Mouse (Mus musculus): ENCODE measurements around the gene Mrps6. TPM values are rescaled to one million over a fixed set of nuclear protein-coding genes. Genes with fewer than 3 reads are reported as not detected.
"Not testable (repeated sequence)": the region's sequence is repeated elsewhere in the genome, so short reads cannot be mapped to it uniquely, and the experiment has no call there.

Mrps6 gene
- polyA plus RNA-seq, 1 experiment from 2014 or later, result 49.3 TPM

DNA sequence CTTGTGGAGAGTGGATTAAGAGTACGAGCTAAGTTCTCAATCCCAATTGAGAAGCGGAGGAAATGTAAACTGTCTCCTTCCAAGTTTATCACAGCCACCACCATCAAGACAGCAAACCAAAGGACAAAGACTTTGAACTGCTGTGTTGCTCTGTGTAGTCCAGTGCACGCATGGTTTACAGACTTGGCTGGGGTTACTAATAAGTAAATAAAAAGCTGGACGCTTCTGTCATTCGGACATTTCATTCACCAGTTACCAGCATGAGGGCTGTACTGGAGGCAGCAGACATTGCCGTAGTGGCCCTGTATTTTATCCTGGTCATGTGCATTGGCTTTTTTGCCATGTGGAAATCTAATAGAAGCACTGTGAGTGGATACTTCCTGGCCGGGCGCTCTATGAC, 18.7 kb downstream of the Mrps6 start:
- H3K4me2 ChIP-seq, result no peak overlapping the region

DNA sequence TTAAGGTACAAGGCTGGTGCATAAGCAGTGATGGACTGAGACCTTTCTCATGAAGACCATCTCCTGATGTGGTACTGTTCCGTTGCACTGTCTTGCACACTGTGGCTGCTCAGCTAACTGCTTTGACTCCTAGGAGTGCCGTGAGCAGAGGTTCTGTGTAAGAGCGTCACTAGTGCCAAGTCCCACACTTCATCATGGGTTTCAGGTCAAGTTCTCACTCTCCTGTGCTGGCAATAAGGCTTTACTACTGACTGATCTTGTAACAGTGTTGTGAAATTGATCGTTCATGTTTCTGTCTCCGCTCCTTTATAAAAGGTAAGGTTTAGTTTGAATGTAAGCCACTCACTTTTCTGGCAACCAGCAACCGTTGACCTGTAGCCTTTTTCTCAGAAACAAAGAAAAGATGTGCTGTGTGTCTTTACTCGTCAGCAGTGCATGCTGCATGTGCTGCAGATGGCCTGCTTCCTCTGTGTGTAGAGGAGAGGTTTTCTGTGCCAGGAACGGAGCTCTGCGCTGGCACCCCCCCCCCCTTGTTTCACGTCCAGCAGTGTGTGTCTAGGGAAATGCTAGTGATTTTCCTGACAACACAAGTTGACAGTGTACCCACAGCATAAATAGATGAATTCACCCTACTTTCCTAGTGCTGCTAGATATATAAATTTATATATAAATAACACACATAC, 25.8 kb downstream of the Mrps6 start:
- peaks cover 11% of the 10 kb centered on the region for H3K36me3 ChIP-seq
- 79% methylated on average over 10 of the region's 10 CpGs for WGBS (ENCODE audit: insufficient replicate concordance)
- H3K9me3 ChIP-seq (replicated peaks), result no peaks in the 10 kb centered on the region
- H3K4me2 ChIP-seq, result no peak overlapping the region
- H3K4me1 ChIP-seq, result no peaks in the 10 kb centered on the region
- no peak overlapping the region for H3K4me3 ChIP-seq
- no peak for ATAC-seq
- no peak overlapping the region for H3K27ac ChIP-seq
- H3K27me3 ChIP-seq (replicated peaks), result no peaks in the 10 kb centered on the region
- H3K9ac ChIP-seq, result no peak overlapping the region

More for the DNA sequence above, 18.7 kb downstream of the Mrps6 start:
- Histone ChIP-seq H3K27ac (no peak overlapping the region), H3K4me1 (no peaks in the 10 kb centered on the region), H3K4me3 (no peak overlapping the region), H3K36me3 (peaks cover 33% of the 10 kb centered on the region), H3K9ac (no peak overlapping the region), H3K27me3 (replicated peaks) (no peaks in the 10 kb centered on the region), H3K9me3 (replicated peaks) (no peaks in the 10 kb centered on the region)
- 87% methylated on average over 8 of the region's 8 CpGs for WGBS (ENCODE audit: insufficient replicate concordance)
- no peak for ATAC-seq

DNA sequence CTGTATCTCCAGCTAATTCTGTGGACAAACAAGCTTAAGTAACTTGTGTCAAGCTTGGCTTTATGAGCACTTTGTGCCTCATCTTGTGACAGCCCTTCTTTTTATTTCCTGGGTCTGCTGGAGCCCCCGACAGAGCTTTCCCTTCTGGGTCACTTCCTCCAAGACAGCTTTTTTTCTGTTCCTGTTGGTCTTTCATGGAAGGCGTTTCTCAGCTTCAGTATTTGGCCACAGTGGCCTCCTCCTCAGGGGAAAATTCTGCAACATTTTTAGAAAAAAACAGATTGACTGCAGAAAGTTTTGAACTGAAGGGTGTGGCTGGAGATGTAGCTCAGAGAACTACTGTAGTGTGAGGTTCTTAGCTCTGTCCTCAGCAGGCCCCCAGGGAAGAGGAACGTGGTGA, 31.2 kb downstream of the Mrps6 start:
- WGBS (ENCODE audit: insufficient replicate concordance), result 42% methylated on average over 3 of the region's 3 CpGs
- no peak for ATAC-seq
- Histone ChIP-seq H3K4me1 (no peaks in the 10 kb centered on the region; the same call in 1 of the 2 replicates), H3K4me2 (no peak overlapping the region), H3K36me3 (no peaks in the 10 kb centered on the region), H3K27ac (no peak overlapping the region), H3K27me3 (replicated peaks) (no peaks in the 10 kb centered on the region), H3K9me3 (replicated peaks) (no peaks in the 10 kb centered on the region), H3K9ac (no peak overlapping the region), H3K4me3 (no peak overlapping the region)

DNA sequence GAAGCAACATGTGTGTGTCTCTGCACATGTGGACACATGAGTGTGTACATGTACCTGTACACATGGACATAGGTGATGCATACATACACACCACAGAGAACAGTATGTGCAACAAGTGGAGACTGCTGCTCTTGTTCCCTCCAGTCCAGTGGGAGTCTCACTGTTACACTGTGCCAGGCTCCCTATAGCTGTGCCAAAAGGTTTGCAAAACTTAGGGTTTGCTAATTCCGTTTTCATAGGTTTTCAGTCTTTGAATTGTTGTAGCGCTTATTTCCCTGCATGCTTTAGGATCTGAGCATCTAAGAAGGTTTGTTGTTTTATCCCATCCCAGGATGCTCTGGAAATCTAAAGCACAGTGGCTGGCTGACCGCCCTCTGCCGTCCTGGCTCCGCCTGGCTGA, 33.8 kb downstream of the Mrps6 start:
- H3K27ac ChIP-seq, result no peak overlapping the region
- 80% methylated on average over 5 of the region's 5 CpGs for whole genome bisulfite sequencing (ENCODE audit: insufficient replicate concordance)
- H3K9ac ChIP-seq, result no peak overlapping the region
- H3K36me3 ChIP-seq, result no peaks in the 10 kb centered on the region; the same call in 1 of the 2 replicates
- no peak overlapping the region for H3K4me2 ChIP-seq
- no peaks in the 10 kb centered on the region for H3K9me3 ChIP-seq (replicated peaks)
- ATAC-seq, result no peak
- H3K27me3 ChIP-seq (replicated peaks), result no peaks in the 10 kb centered on the region
- no peak overlapping the region for H3K4me3 ChIP-seq
- H3K4me1 ChIP-seq, result no peaks in the 10 kb centered on the region; the same call in 1 of the 2 replicates

DNA sequence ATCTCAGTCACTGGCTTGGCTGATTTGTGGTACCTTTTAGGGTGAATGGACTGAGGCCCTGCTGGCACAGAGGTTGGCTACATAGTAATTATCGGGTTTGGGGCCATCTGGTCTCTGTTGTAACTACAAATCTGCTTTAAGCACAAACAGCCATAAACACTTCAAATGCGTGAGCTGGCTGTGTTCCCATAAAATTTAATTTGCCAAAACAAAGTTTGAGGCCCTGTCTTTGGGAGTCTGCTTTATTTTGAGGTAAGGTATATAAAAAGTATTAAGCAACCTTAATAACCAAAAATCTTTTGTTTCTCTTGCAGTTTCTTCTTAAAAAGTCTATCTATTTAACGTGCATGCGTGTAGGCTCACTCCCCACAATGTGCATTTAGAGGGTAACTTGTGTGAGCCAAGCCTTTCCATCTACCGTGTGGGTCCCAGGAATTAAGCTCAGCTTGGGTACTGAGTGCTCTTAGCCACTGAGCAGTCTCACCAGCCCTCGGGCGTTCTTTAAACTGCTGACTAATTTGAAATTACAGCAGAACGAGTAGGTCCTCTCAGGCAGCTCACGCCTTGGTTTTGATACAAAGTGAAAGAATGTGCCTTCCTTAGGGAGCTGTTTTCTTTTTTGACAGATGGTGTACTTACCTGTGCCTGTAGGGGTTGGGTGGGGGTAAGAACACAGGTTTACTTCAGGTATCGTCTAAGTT, 40.4 kb downstream of the Mrps6 start:
- ATAC-seq, result no peak
- no peak overlapping the region for H3K27ac ChIP-seq
- H3K36me3 ChIP-seq, result peaks cover 21% of the 10 kb centered on the region
- H3K9me3 ChIP-seq (replicated peaks), result no peaks in the 10 kb centered on the region
- H3K27me3 ChIP-seq (replicated peaks), result no peaks in the 10 kb centered on the region
- H3K9ac ChIP-seq, result no peak overlapping the region
- no peak overlapping the region for H3K4me3 ChIP-seq
- WGBS (ENCODE audit: insufficient replicate concordance), result 75% methylated on average over 10 of the region's 10 CpGs
- no peak overlapping the region for H3K4me2 ChIP-seq
- H3K4me1 ChIP-seq, result no peaks in the 10 kb centered on the region

DNA sequence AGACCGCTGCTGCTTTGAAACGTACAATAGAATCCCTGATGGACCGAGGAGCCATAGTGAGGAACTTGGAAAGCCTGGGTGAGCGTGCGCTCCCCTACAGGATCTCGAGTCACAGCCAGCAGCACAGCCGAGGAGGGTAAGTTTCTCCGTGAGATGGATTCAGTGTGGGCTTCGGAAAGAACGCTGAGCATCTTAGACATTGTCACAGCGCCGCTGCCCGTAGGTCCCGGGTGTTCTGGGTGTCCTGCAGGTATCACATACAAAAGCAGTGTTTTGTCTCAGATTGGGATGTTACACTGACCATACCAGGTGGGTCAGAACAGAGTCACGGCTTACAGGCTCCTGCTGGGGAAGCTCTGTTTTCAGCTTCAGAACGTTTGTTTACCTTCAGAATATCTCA, 41.5 kb downstream of the Mrps6 start:
- Histone ChIP-seq H3K27me3 (replicated peaks) (no peaks in the 10 kb centered on the region), H3K27ac (no peak overlapping the region), H3K4me3 (no peak overlapping the region), H3K4me2 (no peak overlapping the region), H3K9me3 (replicated peaks) (no peaks in the 10 kb centered on the region), H3K4me1 (no peaks in the 10 kb centered on the region), H3K36me3 (peaks cover 21% of the 10 kb centered on the region), H3K9ac (no peak overlapping the region)
- 79% methylated on average over 16 of the region's 16 CpGs for WGBS (ENCODE audit: insufficient replicate concordance)
- ATAC-seq, result no peak

DNA sequence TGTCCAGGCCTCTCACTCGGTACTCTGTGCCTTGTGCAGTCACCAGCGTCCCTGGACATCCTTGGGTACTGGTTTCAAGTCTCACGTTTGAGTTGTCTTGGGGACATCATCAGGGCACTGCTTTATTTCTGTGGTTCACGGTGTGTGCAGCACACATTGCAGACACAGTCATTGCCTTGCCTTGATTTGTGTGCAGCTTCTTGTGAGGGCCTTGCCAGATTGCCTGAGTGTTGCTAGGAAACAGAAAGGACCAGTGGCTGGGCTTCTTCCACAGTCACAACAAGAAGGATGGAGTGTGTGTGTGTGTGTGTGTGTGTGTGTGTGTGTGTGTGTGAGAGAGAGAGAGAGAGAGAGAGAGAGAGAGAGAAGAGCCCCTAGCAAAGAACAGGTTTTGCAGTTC, 42.0 kb downstream of the Mrps6 start:
- H3K27me3 ChIP-seq (replicated peaks), result no peaks in the 10 kb centered on the region
- H3K4me2 ChIP-seq, result no peak overlapping the region
- WGBS (ENCODE audit: insufficient replicate concordance), result 83% methylated on average over 4 of the region's 4 CpGs
- no peaks in the 10 kb centered on the region for H3K4me1 ChIP-seq
- peaks cover 21% of the 10 kb centered on the region for H3K36me3 ChIP-seq
- no peaks in the 10 kb centered on the region for H3K9me3 ChIP-seq (replicated peaks)
- no peak overlapping the region for H3K27ac ChIP-seq
- H3K4me3 ChIP-seq, result no peak overlapping the region
- ATAC-seq, result no peak
- no peak overlapping the region for H3K9ac ChIP-seq

DNA sequence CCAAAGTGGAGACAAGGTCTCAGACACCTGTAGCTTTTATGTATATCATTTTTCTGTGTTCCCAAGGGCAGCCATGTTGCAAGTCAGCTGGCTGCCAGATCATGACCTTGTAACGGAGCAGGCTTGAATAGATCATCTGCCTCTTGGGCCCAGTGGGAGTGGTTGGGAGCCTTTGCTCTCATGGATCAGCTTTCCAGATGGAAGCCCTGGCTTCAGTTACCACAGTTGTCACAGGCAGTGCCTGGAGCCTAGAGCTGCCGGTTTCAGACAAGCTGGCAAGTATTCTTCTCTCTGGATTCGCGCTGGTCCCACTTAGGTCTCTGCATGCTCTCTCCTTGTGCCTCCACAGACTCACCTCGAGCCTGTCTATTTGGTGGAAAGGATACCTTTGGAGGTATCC, 44.0 kb downstream of the Mrps6 start:
- H3K4me2 ChIP-seq, result no peak overlapping the region
- H3K27me3 ChIP-seq (replicated peaks), result no peaks in the 10 kb centered on the region
- WGBS (ENCODE audit: insufficient replicate concordance), result 75% methylated on average over 5 of the region's 5 CpGs

DNA sequence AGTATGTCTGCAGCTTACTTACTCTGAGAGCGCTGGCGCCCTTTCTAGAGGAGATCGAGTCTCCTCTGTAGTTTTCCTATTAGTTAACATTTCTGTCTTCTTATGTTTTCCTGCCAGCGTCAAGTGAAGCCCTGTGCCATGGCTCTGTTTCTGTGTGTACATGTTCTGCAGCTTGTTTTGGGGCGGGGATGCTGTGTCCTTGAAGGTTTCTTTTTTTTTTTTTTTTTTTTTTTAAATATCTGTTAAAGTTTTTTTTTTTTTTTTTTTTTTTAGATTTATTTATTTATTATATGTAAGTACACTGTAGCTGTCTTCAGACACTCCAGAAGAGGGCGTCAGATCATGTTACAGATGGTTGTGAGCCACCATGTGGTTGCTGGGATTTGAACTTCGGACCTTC, 44.9 kb downstream of the Mrps6 start:
- H3K9ac ChIP-seq; H3K4me3 ChIP-seq; H3K4me2 ChIP-seq; ATAC-seq; H3K9me3 ChIP-seq (replicated peaks); H3K27ac ChIP-seq; H3K4me1 ChIP-seq; H3K27me3 ChIP-seq (replicated peaks): not testable (repeated sequence)
- H3K36me3 ChIP-seq, result peaks cover 21% of the 10 kb centered on the region
- WGBS (ENCODE audit: insufficient replicate concordance), result 77% methylated on average over 6 of the region's 7 CpGs

More for the DNA sequence above, 44.0 kb downstream of the Mrps6 start:
- no peaks in the 10 kb centered on the region for H3K9me3 ChIP-seq (replicated peaks)
- H3K4me1 ChIP-seq, result no peaks in the 10 kb centered on the region
- H3K27ac ChIP-seq, result no peak overlapping the region
- no peak overlapping the region for H3K9ac ChIP-seq
- no peak for ATAC-seq
- peaks cover 21% of the 10 kb centered on the region for H3K36me3 ChIP-seq
- no peak overlapping the region for H3K4me3 ChIP-seq

DNA sequence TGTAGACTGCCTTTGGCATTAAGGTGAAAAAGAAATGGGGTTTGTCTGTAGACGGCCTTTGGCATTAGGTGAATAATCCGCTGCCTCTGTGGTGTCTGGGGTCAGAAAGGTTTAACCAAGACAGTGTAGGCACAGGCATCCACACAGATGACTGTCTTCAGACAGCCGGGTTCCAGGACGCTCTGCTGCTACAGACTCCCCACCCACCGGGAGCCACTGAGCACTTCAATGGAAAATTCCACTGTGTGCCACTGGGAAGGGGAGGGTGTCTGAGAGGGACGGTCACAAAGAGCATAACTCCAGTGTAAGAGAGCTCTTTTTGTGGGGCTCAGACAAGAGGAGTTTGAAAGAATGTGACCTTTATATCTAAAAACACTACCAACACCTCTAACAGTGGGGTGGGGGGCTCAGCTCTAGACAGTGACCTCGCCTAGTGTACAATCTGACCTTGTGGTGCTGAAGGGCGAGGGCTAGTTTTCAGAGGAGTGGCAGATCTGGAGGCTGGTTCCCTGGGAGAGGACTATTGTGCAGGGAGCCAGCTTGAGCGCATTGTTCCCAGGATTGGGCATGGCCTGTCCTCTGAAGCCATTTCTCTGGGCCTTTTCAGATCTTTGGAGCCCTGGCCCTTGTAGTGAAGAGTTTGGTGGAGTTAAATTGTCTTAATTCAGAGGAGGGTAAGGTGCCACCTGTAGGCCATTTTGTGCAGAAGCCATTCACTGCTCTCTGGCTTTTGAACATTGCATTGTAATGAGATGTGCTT, 45.7 kb downstream of the Mrps6 start:
- no peaks in the 10 kb centered on the region for H3K9me3 ChIP-seq (replicated peaks)
- H3K4me1 ChIP-seq, result no peaks in the 10 kb centered on the region
- peaks cover 21% of the 10 kb centered on the region for H3K36me3 ChIP-seq
- no peaks in the 10 kb centered on the region for H3K27me3 ChIP-seq (replicated peaks)
- H3K9ac ChIP-seq, result no peak overlapping the region
- H3K27ac ChIP-seq, result no peak overlapping the region
- no peak overlapping the region for H3K4me2 ChIP-seq
- no peak for ATAC-seq
- no peak overlapping the region for H3K4me3 ChIP-seq
- 68% methylated on average over 9 of the region's 9 CpGs for WGBS (ENCODE audit: insufficient replicate concordance)

DNA sequence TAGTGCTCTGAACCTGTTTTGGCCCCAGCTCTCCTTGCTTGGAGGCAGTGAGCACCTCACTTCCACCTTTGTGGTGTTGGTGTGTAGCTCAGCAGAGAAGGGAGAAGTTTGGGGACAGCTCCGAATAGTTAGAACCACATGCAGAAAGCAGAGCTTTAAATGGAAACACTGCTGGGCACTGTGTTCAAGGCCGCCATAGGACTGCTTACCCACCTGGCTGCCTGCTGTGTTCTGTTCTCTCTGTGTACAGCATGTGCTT, 46.2 kb downstream of the Mrps6 start:
- Histone ChIP-seq H3K9me3 (replicated peaks) (no peaks in the 10 kb centered on the region), H3K27me3 (replicated peaks) (no peaks in the 10 kb centered on the region), H3K4me3 (no peak overlapping the region), H3K4me1 (no peaks in the 10 kb centered on the region), H3K27ac (no peak overlapping the region), H3K4me2 (no peak overlapping the region), H3K36me3 (peaks cover 21% of the 10 kb centered on the region), H3K9ac (no peak overlapping the region)
- no peak for ATAC-seq
- 76% methylated on average over 2 of the region's 2 CpGs for WGBS (ENCODE audit: insufficient replicate concordance)

DNA sequence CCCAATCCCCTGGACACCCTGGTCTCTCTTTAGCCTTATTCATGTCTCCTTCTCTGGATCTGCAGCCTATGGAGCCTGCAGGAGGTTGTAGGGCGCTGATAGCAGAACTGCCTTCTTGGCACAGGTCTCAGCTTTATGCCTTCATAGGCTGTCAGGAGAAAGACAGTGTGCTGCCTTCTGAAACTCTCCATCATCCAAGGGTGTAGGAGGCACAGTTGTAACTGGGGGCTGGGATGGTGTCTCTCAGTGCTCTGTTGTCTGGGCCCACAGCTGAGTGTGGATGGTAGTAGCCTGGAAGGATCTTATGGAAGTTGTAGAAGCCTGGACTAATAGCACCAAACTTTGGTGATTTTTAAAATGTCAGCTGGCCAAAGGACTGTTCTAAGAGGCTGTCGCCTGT, 46.9 kb downstream of the Mrps6 start:
- no peak for ATAC-seq
- Histone ChIP-seq H3K4me1 (no peaks in the 10 kb centered on the region), H3K27me3 (replicated peaks) (no peaks in the 10 kb centered on the region), H3K9ac (no peak overlapping the region), H3K4me3 (no peak overlapping the region), H3K9me3 (replicated peaks) (no peaks in the 10 kb centered on the region), H3K4me2 (no peak overlapping the region), H3K27ac (no peak overlapping the region), H3K36me3 (peaks cover 16% of the 10 kb centered on the region)
- 77% methylated on average over 2 of the region's 2 CpGs for WGBS (ENCODE audit: insufficient replicate concordance)

Data from liver, embryonic 12.5 days (tissue).